Mouse (Mus musculus) right cerebral cortex, adult 18-20 months (tissue): Measurements from ENCODE around the gene Prkce.
A peak's percentile ranks its signal among the peaks of the same experiment; 100 is the strongest.

Experiments used
- DNase-seq: peaks from one replicate; pipeline ENCODE4 v3.0.0; 2022; ENCODE audit warnings: mixed read lengths

The Prkce gene

GRCm38 (mm10) chr17:86303401-86304243 lies 136.0 kb downstream of the Prkce start:
- DNase-seq: no peak

- DNase-seq: no peak
Observed at GRCm38 (mm10) chr17:86304923-86305630, 137.5 kb downstream of the Prkce start.

- DNase-seq: no peak
Observed at GRCm38 (mm10) chr17:86306161-86306560, 138.6 kb downstream of the Prkce start.

GRCm38 (mm10) chr17:86313413-86314139 lies 146.0 kb downstream of the Prkce start:
- no peak for DNase-seq

GRCm38 (mm10) chr17:86315874-86316273 lies 148.3 kb downstream of the Prkce start:
- no peak for DNase-seq

GRCm38 (mm10) chr17:86316771-86317170 lies 149.2 kb downstream of the Prkce start:
- DNase-seq: no peak

- DNase-seq: no peak
Observed at GRCm38 (mm10) chr17:86317197-86317596, 149.6 kb downstream of the Prkce start.

GRCm38 (mm10) chr17:86319967-86320602 lies 152.5 kb downstream of the Prkce start:
- peak; percentile 75 for DNase-seq

GRCm38 (mm10) chr17:86322840-86323239 lies 155.3 kb downstream of the Prkce start:
- no peak for DNase-seq

- DNase-seq: no peak
Observed at GRCm38 (mm10) chr17:86323310-86323709, 155.7 kb downstream of the Prkce start.

- no peak for DNase-seq
Observed at GRCm38 (mm10) chr17:86323909-86324686, 156.5 kb downstream of the Prkce start.

GRCm38 (mm10) chr17:86324756-86325155 lies 157.2 kb downstream of the Prkce start:
- DNase-seq: no peak

GRCm38 (mm10) chr17:86325317-86325716 lies 157.7 kb downstream of the Prkce start:
- DNase-seq: no peak

GRCm38 (mm10) chr17:86327958-86328357 lies 160.4 kb downstream of the Prkce start:
- no peak for DNase-seq

- no peak for DNase-seq
Observed at GRCm38 (mm10) chr17:86329273-86330075, 161.9 kb downstream of the Prkce start.

- DNase-seq: peak; percentile 59
Observed at GRCm38 (mm10) chr17:86330076-86330955, 162.7 kb downstream of the Prkce start.

GRCm38 (mm10) chr17:86331835-86332234 lies 164.2 kb downstream of the Prkce start:
- DNase-seq: no peak

GRCm38 (mm10) chr17:86334990-86335389 lies 167.4 kb downstream of the Prkce start:
- no peak for DNase-seq

- DNase-seq: no peak
Observed at GRCm38 (mm10) chr17:86336652-86337073, 169.1 kb downstream of the Prkce start.

- no peak for DNase-seq
Observed at GRCm38 (mm10) chr17:86337076-86337475, 169.5 kb downstream of the Prkce start.
